Mouse (Mus musculus) G1E (cell line): ENCODE data around the gene Ugt1a6b. TPM values are rescaled to one million over a fixed set of nuclear protein-coding genes. Genes with fewer than 3 reads are reported as not detected.
"Not testable (repeated sequence)": the region's sequence is repeated elsewhere in the genome, so short reads cannot be mapped to it uniquely, and the experiment has no call there.

Experiments used
- ATAC-seq: 2 replicates; pipeline ENCODE4 v1.8.0; 2016; ENCODE audit warnings: mild to moderate bottlenecking; ENCODE audit not compliant: insufficient number of reproducible peaks, poor library complexity, low FRiP score, severe bottlenecking; ENCODE audit errors: extremely low read depth
- DNase-seq: peaks from one replicate; pipeline ENCODE4 v3.0.0; 2012; ENCODE audit warnings: low spot score
- H3K27me3 ChIP-seq: 2 replicates; pipeline ENCODE4 v1.6.1; 2012; ENCODE audit warnings: mild to moderate bottlenecking, low read length, inconsistent platforms; ENCODE audit not compliant: insufficient read depth
- H3K36me3 ChIP-seq: replicated peaks from 2 replicates; pipeline ENCODE3; 2012; ENCODE audit warnings: mild to moderate bottlenecking, inconsistent platforms
- H3K4me1 ChIP-seq: 2 replicates; pipeline ENCODE4 v1.6.1; 2012; ENCODE audit warnings: low read depth, low read length, inconsistent platforms, mixed read lengths; ENCODE audit not compliant: insufficient read depth
- H3K4me3 ChIP-seq: 2 replicates; pipeline ENCODE4 v1.5.1; 2012; ENCODE audit warnings: low read depth, mild to moderate bottlenecking, inconsistent platforms, low read length, moderate library complexity, mixed read lengths
- H3K9me3 ChIP-seq: replicated peaks from 2 replicates; pipeline ENCODE4 v1.6.1; 2012; ENCODE audit warnings: inconsistent platforms
- CTCF ChIP-seq: IDR thresholded peaks from 2 replicates; pipeline ENCODE4 v1.5.1; 2012; ENCODE audit warnings: low read depth, low read length, inconsistent platforms, mixed read lengths
- GATA1 ChIP-seq: IDR thresholded peaks from 2 replicates; pipeline ENCODE4 v1.6.1; 2012; ENCODE audit warnings: borderline replicate concordance, low read length, inconsistent platforms, mixed read lengths
- GATA2 ChIP-seq: IDR thresholded peaks from 2 replicates; pipeline ENCODE4 v1.6.1; 2012; ENCODE audit warnings: low read depth, low read length, inconsistent platforms, borderline replicate concordance
- POLR2AphosphoS5 ChIP-seq: IDR thresholded peaks from 2 replicates; pipeline ENCODE4 v1.6.1; 2012; ENCODE audit warnings: low read depth, low read length, inconsistent platforms; ENCODE audit not compliant: insufficient replicate concordance
- TAL1 ChIP-seq: conservative IDR thresholded peaks from 2 replicates; pipeline ENCODE4 v1.6.1; 2012; ENCODE audit warnings: low read depth, low read length, inconsistent platforms, mixed read lengths
- polyA plus RNA-seq: library from polyadenylated mRNA; stranded (reverse); fragments of >175 nt; gene quantifications from 2 replicates; pipeline ENCODE4 v1.2.3, GENCODE M21; 2012
- total RNA-seq, 2 experiments: library from RNA; stranded (forward) in 1 of 2; stranded (reverse) in 1 of 2; fragments of 200-1000 nt in 1 of 2; fragments of >200 nt in 1 of 2; fragmentation: Nextera tagmentation in 1 of 2; gene quantifications; 2 replicates each; pipeline ENCODE4 v1.2.3; 2014 to 2017

The Ugt1a6b gene
- total RNA-seq (2014; fragmentation: Nextera tagmentation) (not detected in 2 replicates), total RNA-seq (2017) (0.27 and 0.41 TPM in 2 replicates), polyA plus RNA-seq (not detected in 2 replicates)

GRCm38 (mm10) chr1:88103019-88103418, at the start of gene Ugt1a6b:
Gene Ugt1a6b (plus strand): TSS chr1:88103252.
- not testable (repeated sequence) for DNase-seq, H3K36me3 ChIP-seq, H3K4me3 ChIP-seq, H3K9me3 ChIP-seq
- H3K4me1 ChIP-seq = peaks cover 57% of the 10 kb centered on the region
- H3K27me3 ChIP-seq = peaks cover 10% of the 10 kb centered on the region; the same call in 1 of the 2 replicates
- ATAC-seq = peak; percentile 86

- peaks cover 21% of the 10 kb centered on the region for H3K27me3 ChIP-seq
- no peaks in the 10 kb centered on the region for H3K4me1 ChIP-seq
- no peaks in the 10 kb centered on the region for H3K9me3 ChIP-seq
- no peak within 1 kb of the TSS for H3K4me3 ChIP-seq
- no peak for ATAC-seq
- no peaks in the 10 kb centered on the region for H3K36me3 ChIP-seq
- no peak for TF ChIP-seq TAL1
- no peak for TF ChIP-seq GATA2
- no peak for TF ChIP-seq GATA1
- TF ChIP-seq CTCF = no peak
- no peak for TF ChIP-seq POLR2AphosphoS5
- no peak for DNase-seq
Measured at GRCm38 (mm10) chr1:88055088-88055487, 48.0 kb upstream of the Ugt1a6b start, which contains the start of gene Ugt1a10. Gene Ugt1a10 (plus strand): TSS chr1:88055388.

- H3K4me3 ChIP-seq, H3K4me1 ChIP-seq, DNase-seq, H3K27me3 ChIP-seq, H3K9me3 ChIP-seq, H3K36me3 ChIP-seq: not testable (repeated sequence)
- peak; percentile 24 for ATAC-seq
Measured at GRCm38 (mm10) chr1:88066472-88067102, 36.5 kb upstream of the Ugt1a6b start.

GRCm38 (mm10) chr1:88070495-88070894, 32.6 kb upstream of the Ugt1a6b start, which contains the start of gene Ugt1a9:
Gene Ugt1a9 (plus strand): TSS chr1:88070800.
- Histone ChIP-seq H3K27me3 (peaks cover 5% of the 10 kb centered on the region; the same call in 1 of the 2 replicates), H3K36me3 (no peaks in the 10 kb centered on the region), H3K4me1 (no peaks in the 10 kb centered on the region), H3K4me3 (no peak within 1 kb of the TSS), H3K9me3 (no peaks in the 10 kb centered on the region)
- TF ChIP-seq GATA2 (no peak), CTCF (no peak), POLR2AphosphoS5 (no peak), TAL1 (no peak), GATA1 (no peak)
- DNase-seq = no peak
- no peak for ATAC-seq

- ATAC-seq (no peak), DNase-seq (no peak)
- H3K36me3 ChIP-seq = no peaks in the 10 kb centered on the region
- H3K9me3 ChIP-seq = no peaks in the 10 kb centered on the region
- peaks cover 5% of the 10 kb centered on the region; the same call in 1 of the 2 replicates for H3K27me3 ChIP-seq
- TF ChIP-seq POLR2AphosphoS5 (no peak), TAL1 (no peak), GATA2 (no peak), CTCF (no peak), GATA1 (no peak)
- no peak overlapping the region for H3K4me3 ChIP-seq
- H3K4me1 ChIP-seq = no peaks in the 10 kb centered on the region
Measured at GRCm38 (mm10) chr1:88070902-88071301, 32.1 kb upstream of the Ugt1a6b start.

GRCm38 (mm10) chr1:88074471-88074870, 28.6 kb upstream of the Ugt1a6b start:
- Histone ChIP-seq H3K36me3 (no peaks in the 10 kb centered on the region), H3K9me3 (no peaks in the 10 kb centered on the region), H3K4me1 (peaks cover 6% of the 10 kb centered on the region), H3K4me3 (no peak overlapping the region), H3K27me3 (peaks cover 9% of the 10 kb centered on the region)
- no peak for TF ChIP-seq GATA2
- TF ChIP-seq POLR2AphosphoS5 = no peak
- no peak for TF ChIP-seq GATA1
- TF ChIP-seq TAL1 = no peak
- ATAC-seq (no peak), DNase-seq (no peak)

- TF ChIP-seq POLR2AphosphoS5 (no peak), CTCF (no peak), TAL1 (no peak), GATA1 (no peak), GATA2 (no peak)
- H3K27me3 ChIP-seq = peaks cover 11% of the 10 kb centered on the region
- peaks cover 6% of the 10 kb centered on the region for H3K4me1 ChIP-seq
- DNase-seq (peak; percentile 6), ATAC-seq (peak; percentile 66)
- H3K4me3 ChIP-seq = no peak overlapping the region
- H3K9me3 ChIP-seq = no peaks in the 10 kb centered on the region
- H3K36me3 ChIP-seq = no peaks in the 10 kb centered on the region
Measured at GRCm38 (mm10) chr1:88077128-88077527, 25.9 kb upstream of the Ugt1a6b start.
